Mouse (Mus musculus): Measurements from ENCODE around the gene Rph3al. TPM values are rescaled to one million over a fixed set of nuclear protein-coding genes. Genes with fewer than 3 reads are reported as not detected.

The Rph3al gene
- polyA plus RNA-seq, 1 experiment from 2014 or later, result 12.7 TPM

DNA sequence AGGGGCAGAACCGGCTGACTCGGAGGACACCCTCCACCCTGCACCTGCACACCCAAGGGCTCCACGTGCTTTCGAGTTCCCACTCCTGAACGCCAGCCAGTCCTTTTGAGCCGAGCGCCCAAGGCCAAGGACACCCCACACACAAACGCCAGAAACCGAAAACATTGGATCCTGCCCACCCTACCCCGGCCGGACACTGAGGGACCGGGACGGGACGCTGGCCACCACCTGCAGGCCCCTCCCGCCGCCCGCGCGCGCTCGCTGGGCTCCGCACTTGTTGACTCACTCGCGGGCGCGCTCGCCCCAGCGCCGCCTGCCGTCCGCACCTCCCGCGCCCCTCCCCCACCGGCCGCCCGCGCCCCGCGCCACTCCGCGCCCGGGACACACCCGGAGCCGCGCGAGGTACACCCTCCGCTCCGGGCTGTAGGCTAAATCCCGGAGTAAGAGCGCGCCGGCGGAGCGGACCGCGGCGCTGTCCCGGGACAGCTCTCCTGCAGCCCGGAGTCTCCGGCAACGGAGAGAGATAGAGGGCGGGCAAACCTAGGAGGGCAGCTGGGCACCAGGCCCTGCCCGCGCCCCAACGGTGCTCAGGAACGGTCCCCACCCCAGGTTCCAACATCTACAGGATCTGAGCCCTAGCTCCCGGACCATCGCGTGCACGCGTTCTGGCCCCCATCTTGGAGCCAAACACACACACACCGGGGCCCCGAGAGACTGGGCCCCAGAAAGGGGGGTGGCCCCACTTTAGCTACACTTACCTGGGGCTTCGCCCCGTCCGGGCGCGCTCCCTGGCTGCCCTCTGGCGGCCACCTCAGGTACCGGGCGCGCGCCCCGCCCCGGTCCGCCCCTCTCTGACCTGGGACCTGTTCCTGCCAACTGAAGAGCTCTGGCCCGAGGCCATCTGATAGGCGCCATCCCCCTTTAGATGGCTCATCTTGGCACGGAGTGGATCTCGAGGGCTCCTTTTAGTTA lies 28.5 kb upstream of the Rph3al start:
- H3K27ac ChIP-seq, result peak overlapping the region; percentile 89
- peak overlapping the region; percentile 70 for H3K4me3 ChIP-seq (replicated peaks)
- peaks cover 25% of the 10 kb centered on the region for H3K4me1 ChIP-seq
- peak overlapping the region; percentile 61; the same call in 1 of the 2 replicates for H3K9ac ChIP-seq
- ATAC-seq (ENCODE audit: insufficient read depth, low FRiP score, low read depth), result peak; percentile 80
- peak overlapping the region; percentile 95 for H3K4me2 ChIP-seq
- peaks cover 17% of the 10 kb centered on the region; the same call in 1 of the 2 replicates for H3K27me3 ChIP-seq (replicated peaks)
- under 1% methylated on average over 89 of the region's 90 CpGs for WGBS
- H3K9me3 ChIP-seq, result no peaks in the 10 kb centered on the region
- H3K36me3 ChIP-seq, result no peaks in the 10 kb centered on the region

DNA sequence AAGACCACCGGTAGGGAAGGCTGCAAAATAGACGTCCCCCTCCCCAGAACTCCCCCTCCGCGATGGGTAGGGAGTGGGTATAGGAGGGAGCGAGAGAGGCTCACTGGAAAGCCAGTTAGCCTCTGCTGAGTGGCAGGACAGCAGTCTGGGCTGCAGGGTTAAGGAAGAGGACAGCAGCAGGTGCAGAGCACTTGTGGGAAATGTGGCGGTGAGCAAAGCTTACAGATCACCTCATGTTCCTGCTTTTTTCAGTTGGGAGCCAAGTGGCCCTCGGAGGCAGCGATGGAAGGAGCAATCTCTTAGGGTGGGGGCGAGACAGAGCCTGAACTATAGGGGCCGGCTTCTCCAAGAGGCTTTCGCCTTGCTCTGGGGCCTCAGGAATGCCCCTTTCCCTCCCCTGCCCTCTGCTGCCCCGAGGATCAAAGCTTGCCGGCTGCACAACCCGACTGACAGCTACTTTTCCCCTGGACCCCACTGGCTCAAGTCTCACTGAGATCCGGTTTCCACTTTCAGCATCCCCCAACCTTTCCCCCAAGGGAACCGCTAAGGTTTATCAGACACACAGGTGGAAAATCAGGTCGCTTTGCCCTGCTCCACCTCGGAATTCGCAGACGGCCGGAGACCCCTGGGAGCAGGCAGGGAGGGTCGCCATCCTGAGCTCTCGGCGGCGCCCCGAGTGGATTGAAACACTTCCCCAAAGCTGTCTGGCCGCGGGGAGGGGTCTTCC lies 27.6 kb upstream of the Rph3al start:
- ATAC-seq (ENCODE audit: insufficient read depth, low FRiP score, low read depth), result no peak
- peak overlapping the region; percentile 95 for H3K4me2 ChIP-seq
- H3K27me3 ChIP-seq (replicated peaks), result peaks cover 17% of the 10 kb centered on the region; the same call in 1 of the 2 replicates
- peaks cover 25% of the 10 kb centered on the region for H3K4me1 ChIP-seq
- H3K4me3 ChIP-seq (replicated peaks), result peak overlapping the region; percentile 70
- peak overlapping the region; percentile 89 for H3K27ac ChIP-seq
- WGBS, result 13% methylated on average over 28 of the region's 28 CpGs
- H3K9ac ChIP-seq, result peak overlapping the region; percentile 61; the same call in 1 of the 2 replicates
- no peaks in the 10 kb centered on the region for H3K9me3 ChIP-seq
- H3K36me3 ChIP-seq, result no peaks in the 10 kb centered on the region

DNA sequence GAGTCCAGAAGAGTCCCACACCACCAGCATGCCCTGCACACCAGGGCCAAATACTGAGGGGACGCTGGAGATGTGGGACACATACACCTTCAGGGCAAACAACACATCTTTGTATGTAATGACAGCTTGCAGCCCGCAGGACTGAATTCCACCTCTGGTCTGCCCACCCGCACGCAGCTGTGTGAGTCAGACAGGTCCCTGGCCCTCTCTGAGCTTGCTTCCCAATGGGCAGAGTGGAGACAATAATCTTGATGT lies 26.2 kb upstream of the Rph3al start:
- Histone ChIP-seq H3K36me3 (no peaks in the 10 kb centered on the region), H3K9me3 (no peaks in the 10 kb centered on the region), H3K27ac (no peak overlapping the region), H3K4me1 (peaks cover 25% of the 10 kb centered on the region), H3K4me2 (no peak overlapping the region), H3K9ac (no peak overlapping the region), H3K4me3 (replicated peaks) (no peak overlapping the region), H3K27me3 (replicated peaks) (peaks cover 17% of the 10 kb centered on the region; the same call in 1 of the 2 replicates)
- 52% methylated on average over 4 of the region's 4 CpGs for WGBS
- ATAC-seq (ENCODE audit: insufficient read depth, low FRiP score, low read depth), result no peak

DNA sequence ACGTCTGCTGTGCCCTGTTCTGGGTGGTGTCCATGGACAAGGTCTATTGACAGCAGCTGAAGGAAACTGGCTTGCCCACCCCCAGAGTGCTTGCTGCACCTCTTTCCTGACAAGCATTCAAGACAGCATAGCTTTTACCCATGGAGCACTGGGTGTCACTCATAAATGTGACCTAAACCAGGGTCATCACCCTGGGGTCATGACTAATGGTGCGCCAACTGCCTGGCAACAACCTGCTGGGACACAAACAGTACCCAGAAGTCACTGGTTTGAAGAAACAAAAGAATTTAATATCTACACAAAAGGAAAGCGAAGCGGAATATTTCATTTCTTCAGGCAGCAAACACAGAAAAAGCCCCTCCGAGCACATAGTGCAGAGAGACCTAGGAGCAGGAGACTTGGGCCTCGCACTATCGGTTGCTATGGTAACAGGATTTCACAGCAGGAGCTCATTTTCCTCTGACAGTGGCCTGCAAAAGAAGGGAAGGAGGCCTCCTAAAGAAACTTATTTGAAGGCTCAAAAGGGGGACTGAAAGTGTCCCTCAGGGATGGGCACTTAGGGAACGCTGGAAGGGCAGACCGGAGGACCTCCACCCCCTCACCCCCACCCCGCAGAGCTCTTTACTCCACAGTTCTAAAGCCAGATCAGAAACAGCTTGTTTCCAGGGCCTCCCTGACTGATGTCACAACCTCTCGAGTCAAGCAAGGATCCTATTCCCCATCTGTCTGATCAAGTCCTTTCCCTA lies 25.7 kb upstream of the Rph3al start:
- Histone ChIP-seq H3K9me3 (no peaks in the 10 kb centered on the region), H3K27me3 (replicated peaks) (peaks cover 17% of the 10 kb centered on the region; the same call in 1 of the 2 replicates), H3K4me1 (peaks cover 25% of the 10 kb centered on the region), H3K27ac (no peak overlapping the region), H3K4me3 (replicated peaks) (no peak overlapping the region), H3K4me2 (no peak overlapping the region), H3K9ac (no peak overlapping the region), H3K36me3 (no peaks in the 10 kb centered on the region)
- 31% methylated on average over 11 of the region's 11 CpGs for WGBS
- no peak for ATAC-seq (ENCODE audit: insufficient read depth, low FRiP score, low read depth)

DNA sequence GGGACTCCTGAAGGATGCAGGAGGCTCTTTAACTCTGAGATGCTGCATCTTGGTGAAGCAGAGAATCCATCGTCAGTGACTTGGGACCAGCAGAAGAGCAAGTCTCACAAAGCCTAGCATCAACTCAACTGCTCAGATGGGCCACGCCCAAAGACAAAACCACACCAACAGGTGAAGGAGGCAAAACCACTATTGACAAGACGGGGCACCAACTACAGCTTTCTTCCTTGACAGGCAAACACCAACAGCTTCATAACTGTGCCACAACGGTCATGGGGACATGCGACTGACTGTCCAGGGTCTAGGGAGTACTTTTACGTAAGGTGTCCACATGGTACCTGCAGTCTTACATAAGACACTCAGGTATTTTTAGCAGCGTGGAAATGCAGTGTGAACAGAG lies 23.6 kb upstream of the Rph3al start:
- 84% methylated on average over 7 of the region's 7 CpGs for WGBS
- H3K27ac ChIP-seq, result no peak overlapping the region
- H3K4me3 ChIP-seq (replicated peaks), result no peak overlapping the region
- H3K4me1 ChIP-seq, result peaks cover 20% of the 10 kb centered on the region
- H3K27me3 ChIP-seq (replicated peaks), result 0 out of 2 replicates have a peak, but pooled peaks cover 10% of the 10 kb centered on the region
- H3K36me3 ChIP-seq, result no peaks in the 10 kb centered on the region
- ATAC-seq (ENCODE audit: insufficient read depth, low FRiP score, low read depth), result no peak
- no peak overlapping the region for H3K9ac ChIP-seq
- H3K4me2 ChIP-seq, result no peak overlapping the region
- H3K9me3 ChIP-seq, result no peaks in the 10 kb centered on the region

DNA sequence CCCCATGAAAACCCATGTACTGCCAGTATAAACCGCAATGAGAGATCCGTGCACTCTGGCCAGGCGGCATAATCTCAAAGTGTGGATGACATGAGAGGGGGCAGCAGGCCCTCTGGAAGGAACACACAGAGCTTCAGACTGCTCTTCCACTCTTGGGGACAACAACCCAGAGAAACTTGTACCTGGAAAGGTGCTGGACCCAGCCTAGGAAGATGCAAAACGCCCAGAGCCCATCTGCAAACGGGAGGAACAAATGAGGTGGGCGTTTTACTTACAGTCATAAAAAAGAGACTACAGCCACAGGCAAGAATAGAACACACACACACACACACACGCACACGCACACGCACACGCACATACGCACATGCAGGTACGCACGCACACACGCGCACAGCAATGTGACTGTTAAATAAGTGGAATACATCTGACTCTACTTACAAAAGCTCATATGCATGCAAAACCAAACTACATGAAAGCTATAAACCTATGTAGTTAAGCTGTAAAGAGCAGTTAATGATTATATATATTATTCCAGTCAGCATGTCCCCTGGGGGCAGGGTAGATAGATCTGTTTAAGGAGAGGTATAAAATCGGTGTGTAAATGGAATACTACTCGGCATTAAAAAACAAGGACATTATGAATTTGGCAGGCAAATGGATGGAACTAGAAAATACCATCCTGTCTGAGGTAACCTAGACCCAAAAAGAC lies 19.0 kb upstream of the Rph3al start:
- Histone ChIP-seq H3K4me2 (no peak overlapping the region), H3K4me3 (replicated peaks) (no peak overlapping the region), H3K9ac (no peak overlapping the region), H3K9me3 (no peaks in the 10 kb centered on the region), H3K4me1 (no peaks in the 10 kb centered on the region), H3K27me3 (replicated peaks) (no peaks in the 10 kb centered on the region), H3K36me3 (no peaks in the 10 kb centered on the region), H3K27ac (no peak overlapping the region)
- WGBS, result 88% methylated on average over 17 of the region's 17 CpGs
- no peak for ATAC-seq (ENCODE audit: insufficient read depth, low FRiP score, low read depth)

DNA sequence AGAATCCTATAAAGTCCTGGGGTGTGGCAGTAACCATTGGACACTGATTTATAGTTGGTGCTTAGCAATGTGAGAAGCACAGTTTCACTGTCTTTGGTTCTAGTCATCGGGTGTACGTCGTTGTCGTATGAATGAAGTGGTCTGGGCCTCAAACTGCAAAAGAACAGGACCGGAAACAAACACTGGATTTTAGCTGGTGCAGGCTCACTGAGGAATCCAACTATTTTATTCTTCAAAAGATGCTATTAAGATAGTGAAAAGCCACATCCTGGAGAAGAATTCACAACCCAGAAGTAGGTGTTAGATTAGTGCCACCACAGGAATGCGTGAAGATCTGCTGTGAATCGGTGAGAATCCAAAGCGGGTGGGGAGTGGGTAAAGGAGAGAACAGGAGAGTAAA lies 18.4 kb upstream of the Rph3al start:
- Histone ChIP-seq H3K4me3 (replicated peaks) (no peak overlapping the region), H3K36me3 (no peaks in the 10 kb centered on the region), H3K4me2 (no peak overlapping the region), H3K27ac (no peak overlapping the region), H3K27me3 (replicated peaks) (no peaks in the 10 kb centered on the region), H3K4me1 (no peaks in the 10 kb centered on the region), H3K9ac (no peak overlapping the region), H3K9me3 (no peaks in the 10 kb centered on the region)
- no peak for ATAC-seq (ENCODE audit: insufficient read depth, low FRiP score, low read depth)
- 67% methylated on average over 8 of the region's 8 CpGs for WGBS

DNA sequence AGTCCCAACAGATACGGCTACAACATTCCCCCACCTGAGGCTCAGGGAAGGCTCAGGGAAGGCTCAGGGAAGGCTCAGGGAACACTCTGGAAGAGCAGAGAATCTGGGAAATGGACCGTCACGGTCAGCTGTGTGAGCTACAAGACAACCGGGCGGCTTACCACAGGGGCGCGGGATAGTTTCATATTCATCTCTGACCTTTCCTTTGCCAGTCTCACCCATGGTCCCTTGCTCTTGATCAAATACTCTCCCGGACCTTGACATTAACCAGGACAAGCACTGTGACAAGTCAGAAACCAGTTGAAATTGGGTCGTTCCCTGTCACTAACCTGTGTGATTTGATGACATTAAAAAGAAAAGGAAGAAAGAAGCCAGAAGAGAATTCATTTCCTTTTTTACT lies 16.7 kb upstream of the Rph3al start:
- Histone ChIP-seq H3K27me3 (replicated peaks) (no peaks in the 10 kb centered on the region), H3K9me3 (no peaks in the 10 kb centered on the region), H3K4me3 (replicated peaks) (no peak overlapping the region), H3K4me1 (no peaks in the 10 kb centered on the region), H3K4me2 (no peak overlapping the region), H3K9ac (no peak overlapping the region), H3K36me3 (no peaks in the 10 kb centered on the region), H3K27ac (no peak overlapping the region)
- ATAC-seq (ENCODE audit: insufficient read depth, low FRiP score, low read depth), result no peak
- WGBS, result 79% methylated on average over 9 of the region's 9 CpGs

DNA sequence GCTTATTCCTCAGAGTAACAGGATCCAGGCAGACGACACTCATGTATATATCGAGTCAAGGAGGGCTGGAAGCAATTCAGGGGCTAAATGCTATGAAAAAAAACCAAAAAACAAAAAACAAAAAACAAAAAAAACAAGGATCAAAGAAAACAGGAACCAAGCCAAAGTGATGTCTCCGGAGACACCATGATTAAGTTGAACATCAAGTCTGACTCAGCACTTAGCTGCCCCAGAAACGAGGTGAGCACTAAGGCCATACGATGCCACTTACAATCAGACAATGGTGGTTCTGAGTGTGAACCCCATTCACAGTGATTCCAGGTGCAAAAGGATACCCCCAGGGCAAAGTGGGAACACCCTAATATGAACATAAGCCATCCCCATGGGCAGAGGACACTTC lies 13.7 kb upstream of the Rph3al start:
- no peak overlapping the region for H3K4me3 ChIP-seq (replicated peaks)
- H3K27ac ChIP-seq, result no peak overlapping the region
- no peaks in the 10 kb centered on the region for H3K27me3 ChIP-seq (replicated peaks)
- no peak overlapping the region for H3K9ac ChIP-seq
- WGBS, result 76% methylated on average over 5 of the region's 5 CpGs
- H3K9me3 ChIP-seq, result no peaks in the 10 kb centered on the region
- ATAC-seq (ENCODE audit: insufficient read depth, low FRiP score, low read depth), result no peak
- no peaks in the 10 kb centered on the region for H3K36me3 ChIP-seq
- H3K4me1 ChIP-seq, result no peaks in the 10 kb centered on the region
- no peak overlapping the region for H3K4me2 ChIP-seq

DNA sequence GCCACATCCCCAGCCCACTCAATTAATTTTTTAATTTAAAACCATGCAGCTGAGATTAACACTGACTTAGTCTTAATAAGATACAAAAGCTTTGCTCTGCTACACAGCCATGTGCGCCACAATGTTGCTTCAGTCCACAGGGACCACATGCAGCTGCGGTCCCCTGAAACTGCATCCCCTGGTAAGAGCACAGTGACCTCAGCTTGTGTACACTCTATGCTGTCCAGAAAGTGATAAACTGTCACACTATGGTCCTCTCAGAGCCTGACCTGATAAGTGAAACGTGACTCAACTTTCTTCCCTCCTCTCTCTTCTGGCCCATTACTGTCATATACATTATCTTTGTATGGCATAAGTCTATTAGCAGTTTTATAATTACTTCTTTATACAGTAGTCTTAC lies 12.2 kb upstream of the Rph3al start:
- Histone ChIP-seq H3K27ac (no peak overlapping the region), H3K36me3 (no peaks in the 10 kb centered on the region), H3K27me3 (replicated peaks) (no peaks in the 10 kb centered on the region), H3K4me3 (replicated peaks) (no peak overlapping the region), H3K4me2 (no peak overlapping the region), H3K4me1 (no peaks in the 10 kb centered on the region), H3K9ac (no peak overlapping the region), H3K9me3 (no peaks in the 10 kb centered on the region)
- no peak for ATAC-seq (ENCODE audit: insufficient read depth, low FRiP score, low read depth)
- 57% methylated on average over 3 of the region's 3 CpGs for WGBS

DNA sequence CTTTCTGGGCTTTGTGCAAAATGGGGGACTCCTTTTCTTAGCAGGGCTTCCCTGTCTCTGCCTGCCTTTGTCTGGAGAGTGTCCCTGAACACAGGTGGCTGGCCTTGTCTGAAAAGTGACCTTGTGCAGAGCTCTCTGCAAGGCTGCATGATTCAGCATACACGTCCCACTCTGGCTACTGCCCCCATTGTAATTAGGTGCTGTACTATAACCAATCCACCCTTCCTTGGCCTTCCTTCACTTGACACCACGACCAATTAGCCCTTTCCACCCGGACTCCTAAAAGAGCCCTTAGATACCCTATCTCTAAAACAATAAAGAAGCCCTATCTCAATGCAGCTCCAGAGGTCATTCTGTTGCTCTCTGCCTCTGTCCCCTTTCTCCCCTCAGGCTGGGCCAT lies 10.6 kb upstream of the Rph3al start:
- ATAC-seq (ENCODE audit: insufficient read depth, low FRiP score, low read depth), result no peak; the same call in 1 of the 2 replicates
- H3K9ac ChIP-seq, result no peak overlapping the region
- no peaks in the 10 kb centered on the region for H3K4me1 ChIP-seq
- no peak overlapping the region for H3K4me3 ChIP-seq (replicated peaks)
- H3K9me3 ChIP-seq, result no peaks in the 10 kb centered on the region
- WGBS, result 44% methylated on average over 3 of the region's 3 CpGs
- H3K36me3 ChIP-seq, result no peaks in the 10 kb centered on the region
- H3K27ac ChIP-seq, result no peak overlapping the region
- H3K4me2 ChIP-seq, result no peak overlapping the region
- no peaks in the 10 kb centered on the region for H3K27me3 ChIP-seq (replicated peaks)
